Mouse (Mus musculus) gastrocnemius, adult 18-20 months (tissue): ENCODE measurements at regions not wholly inside any gene's neighbourhood (a gene's known extent, or its start where the extent isn't known, plus 50 kb on each side); places are given as distances from the start of the nearest gene placed in this dataset.

Experiments
- DNase-seq: peaks from one replicate; pipeline ENCODE4 v3.0.0; 2021; ENCODE audit warnings: low spot score

- no peak for DNase-seq
Observed at GRCm38 (mm10) chr10:43783304-43783703, 118.2 kb downstream of the Qrsl1 start.

- DNase-seq, result no peak
Observed at GRCm38 (mm10) chr10:43790780-43791179, 110.8 kb downstream of the Qrsl1 start.

- DNase-seq, result no peak
Observed at GRCm38 (mm10) chr10:43791525-43792021, 110.0 kb downstream of the Qrsl1 start.

- no peak for DNase-seq
Observed at GRCm38 (mm10) chr10:43792618-43793017, 108.9 kb downstream of the Qrsl1 start.

GRCm38 (mm10) chr10:43794587-43794986 is 107.0 kb downstream of the Qrsl1 start:
- DNase-seq, result no peak

- DNase-seq, result no peak
Observed at GRCm38 (mm10) chr10:43800077-43800476, 101.5 kb downstream of the Qrsl1 start.

- no peak for DNase-seq
Observed at GRCm38 (mm10) chr10:43815291-43815690, 86.3 kb downstream of the Qrsl1 start.

GRCm38 (mm10) chr10:43817522-43818198 is 83.9 kb downstream of the Qrsl1 start:
- no peak for DNase-seq

- no peak for DNase-seq
Observed at GRCm38 (mm10) chr10:43818623-43819022, 82.9 kb downstream of the Qrsl1 start.

- DNase-seq, result no peak
Observed at GRCm38 (mm10) chr10:43819434-43819833, 82.1 kb downstream of the Qrsl1 start.

GRCm38 (mm10) chr10:43822615-43823014 is 78.9 kb downstream of the Qrsl1 start:
- no peak for DNase-seq

- DNase-seq, result no peak
Observed at GRCm38 (mm10) chr10:43824009-43824408, 77.5 kb downstream of the Qrsl1 start.
